Mouse (Mus musculus) liver, embryonic 13.5 days (tissue): ENCODE results near the gene Tuba1c. TPM values are rescaled to one million over a fixed set of nuclear protein-coding genes. Genes with fewer than 3 reads are reported as not detected.

Source experiments
- ATAC-seq: fragments of 200-750 bp; cut with Nextera tagmentation; 2 replicates; pipeline ENCODE4 v1.8.0; 2017; ENCODE audit warnings: low read depth, mild to moderate bottlenecking, moderate number of reproducible peaks, moderate library complexity
- DNase-seq: peaks from one replicate; pipeline ENCODE4 v3.0.0; 2022
- H3K27ac ChIP-seq: fragments of 300-500 bp; sonication (generic); 2 replicates; pipeline ENCODE4 v1.5.1; 2015; ENCODE audit warnings: moderate library complexity, mild to moderate bottlenecking, inconsistent platforms
- H3K27me3 ChIP-seq: fragments of 300-500 bp; sonication (generic); 2 replicates; pipeline ENCODE4 v1.6.1; 2015; ENCODE audit warnings: mild to moderate bottlenecking, inconsistent platforms
- H3K36me3 ChIP-seq: fragments of 300-500 bp; sonication (generic); 2 replicates; pipeline ENCODE4 v1.6.1; 2015; ENCODE audit warnings: mild to moderate bottlenecking, inconsistent platforms
- H3K4me1 ChIP-seq: fragments of 300-500 bp; sonication (generic); replicated peaks from 2 replicates; pipeline ENCODE4 v1.6.1; 2015; ENCODE audit warnings: inconsistent platforms
- H3K4me2 ChIP-seq: fragments of 300-500 bp; sonication (generic); 2 replicates; pipeline ENCODE4 v1.6.1; 2015; ENCODE audit warnings: inconsistent platforms, mild to moderate bottlenecking, moderate library complexity
- H3K4me3 ChIP-seq: fragments of 300-500 bp; sonication (generic); replicated peaks from 2 replicates; pipeline ENCODE4 v1.5.1; 2015; ENCODE audit warnings: mild to moderate bottlenecking, inconsistent platforms
- H3K9ac ChIP-seq: fragments of 300-500 bp; sonication (generic); 2 replicates; pipeline ENCODE4 v1.6.1; 2015; ENCODE audit warnings: mild to moderate bottlenecking, inconsistent platforms
- H3K9me3 ChIP-seq: fragments of 300-500 bp; sonication (generic); replicated peaks from 2 replicates; pipeline ENCODE4 v1.6.1; 2016; ENCODE audit warnings: inconsistent platforms
- WGBS: fragments of 180-500 bp; shearing (Covaris S2); methylation state at CpG from one replicate; pipeline ENCODE4 v1.1.7; 2015; ENCODE audit not compliant: insufficient replicate concordance; 5-methylcytosine and 5-hydroxymethylcytosine counted together
- polyA plus RNA-seq: library from polyadenylated mRNA; unstranded; fragments of >200 nt; fragmentation: Nextera tagmentation; extraction: Ambion mirVana; gene quantifications from 2 replicates; pipeline ENCODE4 v1.2.1, GENCODE M21; 2015

Tuba1c gene
- 239 and 246 TPM in 2 replicates for polyA plus RNA-seq

GRCm38 (mm10) chr15:99029619-99030584, at the start of gene Tuba1c:
TSS of gene Tuba1c (plus strand) at chr15:99029891.
- ATAC-seq (peak; percentile 92), DNase-seq (peak; percentile 96)
- no peaks in the 10 kb centered on the region for H3K27me3 ChIP-seq
- no peaks in the 10 kb centered on the region for H3K9me3 ChIP-seq
- H3K4me1 ChIP-seq: peaks cover 50% of the 10 kb centered on the region
- H3K27ac ChIP-seq: peak within 1 kb of the TSS; percentile 98
- peak within 1 kb of the TSS; percentile 98 for H3K4me3 ChIP-seq
- H3K36me3 ChIP-seq: peaks cover 27% of the 10 kb centered on the region
- under 1% methylated on average over 52 of the region's 52 CpGs for WGBS
- H3K9ac ChIP-seq: peak within 1 kb of the TSS; percentile 98
- peak within 1 kb of the TSS; percentile 94 for H3K4me2 ChIP-seq

GRCm38 (mm10) chr15:98980012-98980614, 49.6 kb upstream of the Tuba1c start:
- Histone ChIP-seq H3K9me3 (no peaks in the 10 kb centered on the region), H3K4me2 (no peak overlapping the region), H3K36me3 (no peaks in the 10 kb centered on the region), H3K27ac (no peak overlapping the region), H3K4me3 (no peak overlapping the region), H3K4me1 (peaks cover 23% of the 10 kb centered on the region), H3K27me3 (peaks cover 9% of the 10 kb centered on the region; the same call in 1 of the 2 replicates), H3K9ac (no peak overlapping the region)
- WGBS: 60% methylated on average over 7 of the region's 7 CpGs
- ATAC-seq (no peak), DNase-seq (no peak)

DNA sequence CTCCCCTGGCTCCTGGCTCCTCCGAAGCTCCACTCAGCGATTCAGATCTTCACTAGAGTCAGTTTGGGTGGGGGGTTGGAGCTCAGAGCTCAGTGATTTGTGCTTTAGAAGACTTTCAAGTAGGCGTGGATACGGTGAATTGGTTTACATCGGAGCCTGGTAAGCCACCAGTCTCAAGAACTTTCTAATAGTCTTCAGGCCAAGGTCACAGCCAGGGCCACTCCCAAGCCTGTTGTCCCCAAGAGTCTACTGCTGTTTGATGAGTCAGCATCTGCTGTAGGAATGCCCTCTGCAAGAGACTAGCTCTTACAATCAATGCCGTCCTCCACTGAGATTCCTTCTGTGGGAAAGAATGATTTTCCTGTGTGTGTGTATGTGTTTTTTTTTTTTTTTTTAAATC, 47.6 kb upstream of the Tuba1c start:
- Histone ChIP-seq H3K27ac (no peak overlapping the region), H3K9ac (no peak overlapping the region), H3K4me2 (no peak overlapping the region), H3K4me1 (peaks cover 32% of the 10 kb centered on the region), H3K27me3 (peaks cover 6% of the 10 kb centered on the region; the same call in 1 of the 2 replicates), H3K4me3 (no peak overlapping the region), H3K36me3 (no peaks in the 10 kb centered on the region), H3K9me3 (no peaks in the 10 kb centered on the region)
- WGBS: 78% methylated on average over 6 of the region's 6 CpGs
- ATAC-seq: no peak
- no peak for DNase-seq

- Histone ChIP-seq H3K27ac (no peak overlapping the region), H3K9me3 (no peaks in the 10 kb centered on the region), H3K4me3 (no peak overlapping the region), H3K27me3 (peaks cover 6% of the 10 kb centered on the region; the same call in 1 of the 2 replicates), H3K4me1 (peaks cover 32% of the 10 kb centered on the region), H3K36me3 (no peaks in the 10 kb centered on the region), H3K9ac (no peak overlapping the region), H3K4me2 (no peak overlapping the region)
- WGBS: 47% methylated on average over 16 of the region's 16 CpGs
- ATAC-seq (no peak), DNase-seq (no peak)
These were observed 46.1 kb upstream of the Tuba1c start for GRCm38 (mm10) chr15:98983431-98984081.

- Histone ChIP-seq H3K9ac (peak overlapping the region; percentile 77), H3K4me2 (peak overlapping the region; percentile 74), H3K27ac (peak overlapping the region; percentile 86), H3K9me3 (no peaks in the 10 kb centered on the region), H3K4me1 (peaks cover 32% of the 10 kb centered on the region), H3K36me3 (no peaks in the 10 kb centered on the region), H3K27me3 (peaks cover 6% of the 10 kb centered on the region; the same call in 1 of the 2 replicates), H3K4me3 (peak overlapping the region; percentile 68)
- 32% methylated on average over 6 of the region's 6 CpGs for WGBS
- DNase-seq (no peak), ATAC-seq (no peak)
These were observed 45.0 kb upstream of the Tuba1c start for GRCm38 (mm10) chr15:98984681-98985080.

GRCm38 (mm10) chr15:98985240-98985981, 44.3 kb upstream of the Tuba1c start:
- under 1% methylated on average over 29 of the region's 29 CpGs for WGBS
- no peaks in the 10 kb centered on the region for H3K9me3 ChIP-seq

GRCm38 (mm10) chr15:98985982-98986715, 43.5 kb upstream of the Tuba1c start:
- Histone ChIP-seq H3K9me3 (no peaks in the 10 kb centered on the region), H3K4me1 (peaks cover 32% of the 10 kb centered on the region), H3K4me2 (peak overlapping the region; percentile 74), H3K9ac (peak overlapping the region; percentile 77), H3K27me3 (peaks cover 6% of the 10 kb centered on the region; the same call in 1 of the 2 replicates), H3K4me3 (peak overlapping the region; percentile 68), H3K27ac (peak overlapping the region; percentile 86), H3K36me3 (no peaks in the 10 kb centered on the region)
- ATAC-seq: no peak
- no peak for DNase-seq
- WGBS: 45% methylated on average over 12 of the region's 12 CpGs

More at GRCm38 (mm10) chr15:98985240-98985981, 44.3 kb upstream of the Tuba1c start:
- Histone ChIP-seq H3K4me2 (peak overlapping the region; percentile 74), H3K4me1 (peaks cover 32% of the 10 kb centered on the region), H3K36me3 (no peaks in the 10 kb centered on the region), H3K4me3 (peak overlapping the region; percentile 68), H3K9ac (peak overlapping the region; percentile 77), H3K27ac (peak overlapping the region; percentile 86), H3K27me3 (peaks cover 6% of the 10 kb centered on the region; the same call in 1 of the 2 replicates)
- ATAC-seq (peak; percentile 86), DNase-seq (peak; percentile 64)

DNA sequence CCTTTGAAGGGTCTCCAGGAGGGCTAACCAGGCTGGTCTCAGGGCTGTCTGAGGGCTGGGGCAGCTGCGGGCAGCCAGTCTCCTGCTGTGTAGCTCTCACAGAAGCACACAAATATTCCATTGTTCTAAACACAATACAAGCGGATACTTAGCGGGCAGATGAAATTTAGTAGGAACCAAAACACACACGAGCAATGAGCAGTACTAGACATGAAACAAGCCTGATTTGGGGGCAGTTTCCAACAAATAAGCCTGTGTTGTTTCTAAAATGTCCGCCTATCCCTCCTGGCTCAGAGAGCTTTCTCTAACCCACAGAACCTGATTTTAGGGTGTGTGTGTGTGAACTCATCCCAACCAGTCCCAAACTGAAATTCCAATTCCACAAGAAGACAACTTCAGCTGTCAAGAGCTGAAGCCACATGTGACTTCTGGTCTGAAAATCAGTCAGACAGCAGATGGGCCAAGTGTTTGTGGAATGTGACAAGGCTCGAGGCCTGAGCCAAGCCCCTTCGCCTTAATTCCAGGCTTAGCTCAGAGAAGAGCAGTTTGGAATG, 42.5 kb upstream of the Tuba1c start:
- DNase-seq: no peak
- Histone ChIP-seq H3K4me2 (no peak overlapping the region), H3K4me1 (peaks cover 37% of the 10 kb centered on the region), H3K9ac (no peak overlapping the region), H3K27me3 (no peaks in the 10 kb centered on the region), H3K9me3 (no peaks in the 10 kb centered on the region), H3K4me3 (no peak overlapping the region), H3K36me3 (no peaks in the 10 kb centered on the region), H3K27ac (no peak overlapping the region)
- ATAC-seq: no peak
- 73% methylated on average over 7 of the region's 7 CpGs for WGBS

- Histone ChIP-seq H3K9ac (no peak overlapping the region), H3K27ac (no peak overlapping the region)
These were observed 42.0 kb upstream of the Tuba1c start for GRCm38 (mm10) chr15:98987661-98988181.

GRCm38 (mm10) chr15:98988787-98989186, 40.9 kb upstream of the Tuba1c start:
- Histone ChIP-seq H3K9ac (no peak overlapping the region), H3K4me1 (peaks cover 40% of the 10 kb centered on the region), H3K4me3 (no peak overlapping the region), H3K27me3 (no peaks in the 10 kb centered on the region), H3K4me2 (no peak overlapping the region), H3K36me3 (no peaks in the 10 kb centered on the region), H3K9me3 (no peaks in the 10 kb centered on the region), H3K27ac (no peak overlapping the region)
- 63% methylated on average over 3 of the region's 3 CpGs for WGBS
- ATAC-seq: no peak
- DNase-seq: no peak

More at GRCm38 (mm10) chr15:98987661-98988181, 42.0 kb upstream of the Tuba1c start:
- ATAC-seq (no peak), DNase-seq (no peak)
- WGBS: 69% methylated on average over 8 of the region's 8 CpGs
- Histone ChIP-seq H3K9me3 (no peaks in the 10 kb centered on the region), H3K27me3 (no peaks in the 10 kb centered on the region), H3K4me2 (no peak overlapping the region), H3K4me1 (peaks cover 42% of the 10 kb centered on the region), H3K4me3 (no peak overlapping the region), H3K36me3 (no peaks in the 10 kb centered on the region)
